Mouse (Mus musculus): ENCODE results near the gene Gm20772.
"Not testable (repeated sequence)": the region's sequence is repeated elsewhere in the genome, so short reads cannot be mapped to it uniquely, and the experiment has no call there.

Gm20772 gene

DNA sequence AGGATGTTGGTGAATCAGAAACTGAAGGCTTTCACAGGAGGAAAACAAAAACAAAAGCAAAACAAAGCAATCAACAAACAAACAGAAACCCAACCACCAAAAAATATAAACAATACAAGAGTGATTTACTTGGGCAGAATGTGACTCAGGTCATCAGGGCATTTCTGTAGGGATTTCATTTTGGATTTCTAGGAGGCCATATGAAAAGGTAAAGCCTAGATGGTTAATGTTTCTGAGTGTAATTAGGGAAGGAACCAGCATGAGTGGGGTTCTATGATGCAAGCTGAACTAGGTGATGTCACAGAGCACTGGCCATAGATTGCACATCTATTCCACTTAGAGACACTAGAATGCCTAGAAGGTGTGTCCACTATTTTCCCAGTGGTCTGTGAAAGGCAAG, at the start of gene Gm20772, which contains the start of gene Gm20831:
Gm20772 (plus strand) TSS at position 301 of the 400 bp plus-strand sequence.
Gm20831 (plus strand) TSS at position 301 of the 400 bp plus-strand sequence.
- DNase-seq, result not testable (repeated sequence)

DNA sequence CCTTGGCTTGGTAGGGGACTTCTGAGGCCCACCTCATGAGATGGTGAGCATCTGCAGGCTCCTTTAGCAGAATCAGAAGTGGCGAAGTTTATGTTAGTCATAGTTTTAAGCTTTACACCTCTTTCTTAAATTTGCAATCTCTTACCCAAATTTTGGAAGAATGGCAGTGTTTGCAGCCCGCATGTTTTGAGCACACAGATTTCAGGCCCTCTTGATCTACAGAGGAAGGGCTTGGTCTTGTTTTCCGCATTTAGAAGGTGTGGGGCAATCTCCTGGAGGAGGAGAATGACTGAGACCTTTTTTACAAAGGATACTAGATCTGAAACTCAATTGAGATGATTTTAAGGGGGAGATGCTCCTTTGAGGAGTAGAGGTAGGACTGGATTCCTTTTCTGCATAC, 28.4 kb upstream of the Gm20772 start, which contains the start of gene Gm21904:
Gm21904 (minus strand) TSS at position 101 of the 400 bp plus-strand sequence.
- DNase-seq, result not testable (repeated sequence)

Measured in layer of hippocampus, adult 9-11 months (tissue).